Mouse (Mus musculus): Measurements from ENCODE around the gene Gcm2.

The Gcm2 gene

GRCm38 (mm10) chr13:41110935-41111334 lies at the start of gene Gcm2:
TSS of gene Gcm2 (minus strand) at chr13:41111035.
- TF ChIP-seq GATA4 (IDR thresholded peaks at IDR 0.05; ENCODE audit: insufficient replicate concordance, low read length): no peak

GRCm38 (mm10) chr13:41158426-41158825 lies 47.6 kb upstream of the Gcm2 start:
- TF ChIP-seq GATA4 (IDR thresholded peaks at IDR 0.05; ENCODE audit: insufficient replicate concordance, low read length): no peak

- no peak for TF ChIP-seq GATA4 (IDR thresholded peaks at IDR 0.05; ENCODE audit: insufficient replicate concordance, low read length)
Observed at GRCm38 (mm10) chr13:41153146-41153545, 42.3 kb upstream of the Gcm2 start.

- TF ChIP-seq GATA4 (IDR thresholded peaks at IDR 0.05; ENCODE audit: insufficient replicate concordance, low read length): no peak
Observed at GRCm38 (mm10) chr13:41146271-41146670, 35.4 kb upstream of the Gcm2 start.

- TF ChIP-seq GATA4 (IDR thresholded peaks at IDR 0.05; ENCODE audit: insufficient replicate concordance, low read length): no peak
Observed at GRCm38 (mm10) chr13:41145433-41145970, 34.7 kb upstream of the Gcm2 start.

- no peak for TF ChIP-seq GATA4 (IDR thresholded peaks at IDR 0.05; ENCODE audit: insufficient replicate concordance, low read length)
Observed at GRCm38 (mm10) chr13:41134901-41135300, 24.1 kb upstream of the Gcm2 start.

GRCm38 (mm10) chr13:41129061-41129460 lies 18.2 kb upstream of the Gcm2 start:
- TF ChIP-seq GATA4 (IDR thresholded peaks at IDR 0.05; ENCODE audit: insufficient replicate concordance, low read length): no peak

GRCm38 (mm10) chr13:41128326-41128725 lies 17.5 kb upstream of the Gcm2 start:
- no peak for TF ChIP-seq GATA4 (IDR thresholded peaks at IDR 0.05; ENCODE audit: insufficient replicate concordance, low read length)

- TF ChIP-seq GATA4 (IDR thresholded peaks at IDR 0.05; ENCODE audit: insufficient replicate concordance, low read length): no peak
Observed at GRCm38 (mm10) chr13:41123666-41124225, 12.9 kb upstream of the Gcm2 start.

GRCm38 (mm10) chr13:41119152-41119945 lies 8.5 kb upstream of the Gcm2 start:
- no peak for TF ChIP-seq GATA4 (IDR thresholded peaks at IDR 0.05; ENCODE audit: insufficient replicate concordance, low read length)

GRCm38 (mm10) chr13:41113940-41114339 lies 3.1 kb upstream of the Gcm2 start, which contains the start of gene Sycp2l:
TSS of gene Sycp2l (plus strand) at chr13:41114307.
- TF ChIP-seq GATA4 (IDR thresholded peaks at IDR 0.05; ENCODE audit: insufficient replicate concordance, low read length): no peak

- no peak for TF ChIP-seq GATA4 (IDR thresholded peaks at IDR 0.05; ENCODE audit: insufficient replicate concordance, low read length)
Observed at GRCm38 (mm10) chr13:41105541-41105940, 5.3 kb downstream of the Gcm2 start.

- TF ChIP-seq GATA4 (IDR thresholded peaks at IDR 0.05; ENCODE audit: insufficient replicate concordance, low read length): no peak
Observed at GRCm38 (mm10) chr13:41103841-41104525, 6.9 kb downstream of the Gcm2 start.

- TF ChIP-seq GATA4 (IDR thresholded peaks at IDR 0.05; ENCODE audit: insufficient replicate concordance, low read length): no peak
Observed at GRCm38 (mm10) chr13:41100031-41100430, 10.8 kb downstream of the Gcm2 start.

GRCm38 (mm10) chr13:41098325-41098724 lies 12.5 kb downstream of the Gcm2 start:
- TF ChIP-seq GATA4 (IDR thresholded peaks at IDR 0.05; ENCODE audit: insufficient replicate concordance, low read length): 0 out of 2 replicates have a peak, but pooled peaks have one; percentile 24

Data from liver, adult (tissue).